Mouse (Mus musculus) lung, embryonic 14.5 days (tissue): ENCODE measurements around the gene Pard6a. TPM values are rescaled to one million over a fixed set of nuclear protein-coding genes. Genes with fewer than 3 reads are reported as not detected.

ENCODE experiments used
- ATAC-seq: fragments of 200-750 bp; cut with Nextera tagmentation; 2 replicates; pipeline ENCODE4 v1.8.0; 2017; ENCODE audit warnings: mild to moderate bottlenecking, moderate TSS enrichment, moderate library complexity; ENCODE audit not compliant: insufficient read depth
- DNase-seq: peaks from one replicate; pipeline ENCODE4 v3.0.0-alpha.2; 2015
- H3K27ac ChIP-seq: fragments of 300-500 bp; sonication (generic); 2 replicates; pipeline ENCODE4 v1.5.1; 2014; ENCODE audit warnings: low read depth, mild to moderate bottlenecking, moderate library complexity
- H3K27me3 ChIP-seq: fragments of 300-500 bp; sonication (generic); 2 replicates; pipeline ENCODE4 v1.6.1; 2014; ENCODE audit warnings: low read length, control low read depth; ENCODE audit not compliant: insufficient read depth
- H3K36me3 ChIP-seq: fragments of 300-500 bp; sonication (generic); 2 replicates; pipeline ENCODE4 v1.6.1; 2014; ENCODE audit warnings: control low read depth; ENCODE audit not compliant: insufficient read depth
- H3K4me1 ChIP-seq: fragments of 300-500 bp; sonication (generic); 2 replicates; pipeline ENCODE4 v1.6.1; 2014; ENCODE audit warnings: antibody characterized with exemption, control low read depth; ENCODE audit not compliant: insufficient read depth
- H3K4me2 ChIP-seq: fragments of 300-500 bp; sonication (generic); 2 replicates; pipeline ENCODE4 v1.6.1; 2014; ENCODE audit warnings: mild to moderate bottlenecking
- H3K4me3 ChIP-seq: fragments of 300-500 bp; sonication (generic); 2 replicates; pipeline ENCODE4 v1.5.1; 2014; ENCODE audit warnings: low read depth, low read length
- H3K9ac ChIP-seq: fragments of 300-500 bp; sonication (generic); 2 replicates; pipeline ENCODE4 v1.6.1; 2014
- H3K9me3 ChIP-seq: fragments of 300-500 bp; sonication (generic); 2 replicates; pipeline ENCODE4 v1.6.1; 2016; ENCODE audit warnings: low read depth, low read length, control low read depth
- CTCF ChIP-seq: IDR thresholded peaks from 2 replicates; pipeline ENCODE4 v1.5.1; 2016; ENCODE audit warnings: antibody characterized with exemption, low read depth
- WGBS: fragments of 180-500 bp; shearing (Covaris S2); extraction: QIAGEN DNeasy Blood & Tissue Kit; methylation state at CpG from one replicate; pipeline ENCODE4 v1.1.7; 2014; 5-methylcytosine and 5-hydroxymethylcytosine counted together
- polyA plus RNA-seq: library from polyadenylated mRNA; unstranded; fragments of >200 nt; fragmentation: Nextera tagmentation; extraction: Ambion mirVana; gene quantifications from 2 replicates; pipeline ENCODE4 v1.2.1, GENCODE M21; 2014

Gene Pard6a
- polyA plus RNA-seq, 1 experiment from 2014 or later, result 13.6 TPM

DNA sequence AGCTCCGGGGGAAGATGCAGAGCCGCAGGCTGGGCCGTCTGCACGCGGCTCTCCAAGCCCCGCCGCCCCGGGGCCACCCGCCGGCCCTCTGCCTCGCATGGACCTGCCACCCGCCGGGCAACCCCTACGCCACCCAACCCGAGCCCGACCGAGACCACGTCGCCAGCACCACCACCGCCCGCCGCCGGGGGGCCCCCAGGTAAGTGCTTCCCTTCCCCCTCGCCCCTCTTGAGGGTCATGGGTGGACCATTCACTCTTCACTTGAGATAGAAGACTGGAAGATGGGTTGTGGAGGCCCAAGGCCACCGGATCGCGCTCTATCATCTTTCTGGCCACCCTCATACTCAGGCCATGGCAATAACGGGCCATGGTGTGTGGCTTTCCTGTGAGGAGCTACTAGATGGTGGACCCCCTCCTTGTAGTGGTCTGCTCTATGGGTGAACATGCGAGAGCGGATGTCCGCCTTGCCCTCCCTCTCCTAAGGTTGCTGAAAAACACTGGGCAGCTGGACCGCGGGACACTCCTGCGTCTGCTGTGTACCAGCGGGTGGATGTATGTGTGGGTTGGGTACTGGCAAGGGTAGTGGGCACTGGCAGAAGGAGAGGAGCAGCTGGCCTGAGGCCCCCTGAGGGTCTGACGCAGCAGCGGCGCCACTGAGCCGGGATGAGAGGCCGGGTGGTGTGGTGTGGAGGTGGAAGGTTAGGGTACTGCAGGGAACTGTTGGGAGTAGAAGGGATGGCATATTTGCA is 6.7 kb upstream of the Pard6a start:
- H3K4me1 ChIP-seq, result 0 out of 2 replicates have a peak, but pooled peaks cover 7% of the 10 kb centered on the region
- no peak for DNase-seq
- ATAC-seq, result peak; percentile 24; the same call in 1 of the 2 replicates
- H3K4me2 ChIP-seq, result peak overlapping the region; percentile 90
- H3K27ac ChIP-seq, result no peak overlapping the region
- no peaks in the 10 kb centered on the region for H3K27me3 ChIP-seq
- peak overlapping the region; percentile 44 for H3K4me3 ChIP-seq
- no peaks in the 10 kb centered on the region for H3K9me3 ChIP-seq
- WGBS, result 8% methylated on average over 37 of the region's 40 CpGs
- peak; percentile 7; the same call in 1 of the 2 replicates for TF ChIP-seq CTCF
- no peak overlapping the region; the same call in none of the 2 replicates for H3K9ac ChIP-seq
- peaks cover 21% of the 10 kb centered on the region; the same call in 1 of the 2 replicates for H3K36me3 ChIP-seq

GRCm38 (mm10) chr8:105695080-105695780 is 5.7 kb upstream of the Pard6a start:
- WGBS, result 73% methylated on average over 30 of the region's 30 CpGs
- DNase-seq, result no peak
- Histone ChIP-seq H3K4me2 (no peak overlapping the region), H3K36me3 (peaks cover 24% of the 10 kb centered on the region; the same call in 1 of the 2 replicates), H3K27me3 (no peaks in the 10 kb centered on the region), H3K9ac (no peak overlapping the region), H3K27ac (no peak overlapping the region), H3K4me1 (0 out of 2 replicates have a peak, but pooled peaks cover 10% of the 10 kb centered on the region), H3K4me3 (no peak overlapping the region), H3K9me3 (no peaks in the 10 kb centered on the region)
- no peak for ATAC-seq
- TF ChIP-seq CTCF, result no peak

DNA sequence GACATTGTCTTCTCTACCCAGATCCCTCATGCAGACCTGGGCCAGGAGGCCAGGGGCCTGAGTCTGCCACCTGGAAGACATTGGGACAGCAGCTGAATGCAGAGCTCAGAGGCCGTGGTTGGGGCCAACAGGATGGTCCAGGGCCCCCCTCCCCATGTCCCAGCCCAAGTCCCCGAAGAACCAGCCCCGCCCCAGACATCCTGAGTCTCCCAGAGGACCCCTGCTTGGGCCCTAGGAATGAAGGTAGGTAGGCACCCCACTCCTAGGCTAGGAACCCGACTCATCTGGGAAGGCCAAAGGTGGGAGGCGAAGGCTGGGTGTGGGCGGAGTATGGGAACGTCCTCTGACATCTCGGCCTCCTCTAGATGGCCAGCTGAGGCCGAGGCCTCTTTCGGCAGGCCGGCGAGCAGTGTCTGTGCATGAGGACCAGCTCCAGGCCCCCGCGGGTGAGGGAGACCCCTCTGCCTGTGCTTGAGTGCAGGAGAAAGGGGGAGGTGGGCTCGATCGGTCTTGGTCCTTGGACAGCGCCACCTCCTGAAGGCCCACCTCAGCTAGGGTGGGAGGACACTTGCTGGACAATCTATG is 3.7 kb upstream of the Pard6a start:
- 88% methylated on average over 17 of the region's 17 CpGs for WGBS
- no peak overlapping the region for H3K27ac ChIP-seq
- DNase-seq (no peak), ATAC-seq (no peak)
- H3K27me3 ChIP-seq, result no peaks in the 10 kb centered on the region
- H3K9ac ChIP-seq, result no peak overlapping the region
- no peak overlapping the region for H3K4me2 ChIP-seq
- no peak for TF ChIP-seq CTCF
- H3K4me1 ChIP-seq, result 0 out of 2 replicates have a peak, but pooled peaks cover 10% of the 10 kb centered on the region
- H3K36me3 ChIP-seq, result peaks cover 24% of the 10 kb centered on the region; the same call in 1 of the 2 replicates
- H3K9me3 ChIP-seq, result no peaks in the 10 kb centered on the region
- H3K4me3 ChIP-seq, result no peak overlapping the region

DNA sequence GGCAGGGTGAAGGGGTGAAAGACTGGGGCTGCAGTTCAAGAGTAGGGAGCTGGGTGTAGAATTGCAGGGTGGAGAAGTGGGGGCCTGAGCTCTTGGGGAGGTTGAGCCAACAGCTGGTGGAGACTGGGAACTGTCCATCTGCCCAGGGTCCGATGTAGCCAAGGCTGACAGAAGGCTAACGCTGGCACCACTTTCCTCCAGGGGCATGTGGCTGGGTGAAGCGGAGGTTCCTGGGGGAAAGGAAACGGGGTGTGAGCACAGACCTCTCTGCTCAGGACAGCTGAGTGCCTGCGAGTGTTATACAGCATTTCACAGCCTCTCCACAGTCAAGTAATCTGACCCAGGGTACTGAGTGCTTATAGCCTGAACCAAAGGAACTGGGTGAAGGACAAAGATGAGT is 2.2 kb upstream of the Pard6a start:
- DNase-seq (no peak), ATAC-seq (no peak)
- no peak overlapping the region for H3K4me2 ChIP-seq
- H3K4me3 ChIP-seq, result no peak overlapping the region
- H3K9me3 ChIP-seq, result no peaks in the 10 kb centered on the region
- H3K27ac ChIP-seq, result no peak overlapping the region
- H3K27me3 ChIP-seq, result no peaks in the 10 kb centered on the region
- H3K4me1 ChIP-seq, result 0 out of 2 replicates have a peak, but pooled peaks cover 10% of the 10 kb centered on the region
- TF ChIP-seq CTCF, result no peak
- H3K36me3 ChIP-seq, result peaks cover 37% of the 10 kb centered on the region
- H3K9ac ChIP-seq, result no peak overlapping the region
- 91% methylated on average over 5 of the region's 5 CpGs for WGBS

GRCm38 (mm10) chr8:105699488-105700215 is 1.3 kb upstream of the Pard6a start:
- Histone ChIP-seq H3K9ac (peak overlapping the region; percentile 60), H3K27me3 (no peaks in the 10 kb centered on the region), H3K9me3 (no peaks in the 10 kb centered on the region), H3K4me3 (peak overlapping the region; percentile 67), H3K4me2 (peak overlapping the region; percentile 81), H3K36me3 (peaks cover 45% of the 10 kb centered on the region), H3K4me1 (0 out of 2 replicates have a peak, but pooled peaks cover 2% of the 10 kb centered on the region), H3K27ac (no peak overlapping the region)
- TF ChIP-seq CTCF, result no peak
- WGBS, result 89% methylated on average over 11 of the region's 11 CpGs
- no peak for ATAC-seq
- no peak for DNase-seq

DNA sequence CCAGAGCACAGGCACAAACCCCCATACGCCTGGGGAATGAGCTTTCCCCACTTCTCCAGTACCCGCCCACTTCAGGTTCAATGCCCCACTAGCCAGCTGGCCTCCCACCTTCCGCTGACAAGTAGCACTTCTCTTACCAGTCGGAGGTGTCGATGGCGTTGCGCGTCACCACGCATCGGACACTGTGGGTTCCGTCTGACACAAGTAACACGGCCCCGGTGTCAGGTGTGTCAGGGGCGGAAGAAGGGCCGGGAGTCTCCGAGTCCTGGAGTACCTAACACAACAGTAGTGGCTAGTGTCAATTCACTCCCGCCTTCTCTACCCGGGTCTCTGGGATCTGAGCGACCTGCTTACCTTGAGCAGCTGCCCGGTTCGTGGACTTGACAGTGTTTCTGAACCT is 382 bp upstream of the Pard6a start:
- Histone ChIP-seq H3K9me3 (no peaks in the 10 kb centered on the region), H3K27ac (peak overlapping the region; percentile 89), H3K9ac (peak overlapping the region; percentile 60), H3K36me3 (peaks cover 45% of the 10 kb centered on the region), H3K4me1 (0 out of 2 replicates have a peak, but pooled peaks cover 2% of the 10 kb centered on the region), H3K4me3 (peak overlapping the region; percentile 67), H3K4me2 (peak overlapping the region; percentile 81), H3K27me3 (no peaks in the 10 kb centered on the region)
- WGBS, result 0% methylated on average over 21 of the region's 21 CpGs
- peak; percentile 62 for DNase-seq
- no peak for TF ChIP-seq CTCF
- peak; percentile 53 for ATAC-seq
